Mouse (Mus musculus): ENCODE measurements around the gene Gpbar1.
"Not testable (repeated sequence)": the region's sequence is repeated elsewhere in the genome, so short reads cannot be mapped to it uniquely, and the experiment has no call there.

The Gpbar1 gene

DNA sequence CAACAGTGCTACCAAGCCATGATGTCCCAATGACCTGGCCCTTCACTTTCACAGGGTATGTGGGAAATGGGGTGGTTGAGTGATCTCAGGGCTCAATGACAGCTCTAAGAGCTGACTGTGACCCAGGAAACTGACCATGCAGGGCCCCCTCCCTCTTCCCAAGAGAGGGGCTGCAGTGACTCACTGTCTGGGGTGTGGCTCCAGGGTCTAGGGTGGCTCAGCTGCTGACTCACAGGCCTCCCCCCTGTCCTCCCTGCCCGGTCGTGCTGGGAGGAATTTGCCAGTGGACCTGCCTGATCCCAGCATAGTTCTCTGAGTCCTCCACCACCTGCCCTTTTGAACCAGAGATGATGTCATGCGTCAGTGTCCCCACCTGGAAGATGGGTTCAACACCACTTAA is 18.9 kb downstream of the Gpbar1 start:
- no peak for DNase-seq

DNA sequence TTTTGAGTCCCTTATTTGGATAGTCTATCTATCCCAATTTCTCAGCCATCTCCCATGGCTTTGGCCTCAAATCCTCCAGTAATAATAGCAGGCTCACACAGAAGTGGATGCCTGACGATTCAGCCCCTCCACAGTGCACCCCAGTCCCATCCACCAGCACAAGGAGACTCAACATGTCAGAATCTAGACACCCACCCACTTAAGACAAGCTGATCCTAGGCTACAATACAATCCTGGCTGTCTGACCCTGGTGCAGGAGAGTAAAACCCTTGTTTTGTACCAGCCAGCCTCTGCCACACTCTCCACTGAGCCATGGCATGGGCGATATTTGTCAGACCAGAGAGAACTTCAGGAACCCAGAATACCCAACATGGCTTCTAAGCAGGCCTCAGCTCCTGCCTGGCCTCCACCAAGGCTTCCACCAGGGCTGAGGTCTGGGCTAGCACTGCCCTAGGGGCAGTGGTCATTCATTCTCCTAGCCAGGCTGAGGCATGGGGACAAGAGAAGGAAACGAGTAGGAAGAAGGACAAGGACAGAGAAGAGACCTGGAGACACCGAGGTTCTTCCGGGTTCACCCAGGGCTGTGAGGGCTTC is 19.9 kb downstream of the Gpbar1 start:
- DNase-seq = no peak

DNA sequence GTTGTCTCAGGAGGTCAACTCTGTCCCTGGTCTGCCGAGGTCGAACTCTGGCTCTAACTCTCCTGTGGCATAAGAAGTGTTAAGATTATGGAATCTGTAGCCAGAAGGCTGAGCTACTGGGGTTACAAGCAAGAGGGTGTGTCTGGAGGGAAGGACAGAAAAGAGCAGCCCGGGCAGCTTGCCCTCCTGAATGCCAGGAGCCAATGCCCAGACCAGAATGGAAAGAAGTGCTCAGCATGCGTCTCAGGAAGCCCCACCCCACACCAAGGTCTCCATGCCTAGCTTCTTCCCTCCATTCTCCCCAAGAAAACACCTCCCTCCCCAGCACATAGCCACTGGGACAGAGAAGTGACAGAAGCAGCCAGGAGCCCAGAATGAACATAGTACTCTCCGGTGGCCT is 20.6 kb downstream of the Gpbar1 start:
- DNase-seq = no peak

DNA sequence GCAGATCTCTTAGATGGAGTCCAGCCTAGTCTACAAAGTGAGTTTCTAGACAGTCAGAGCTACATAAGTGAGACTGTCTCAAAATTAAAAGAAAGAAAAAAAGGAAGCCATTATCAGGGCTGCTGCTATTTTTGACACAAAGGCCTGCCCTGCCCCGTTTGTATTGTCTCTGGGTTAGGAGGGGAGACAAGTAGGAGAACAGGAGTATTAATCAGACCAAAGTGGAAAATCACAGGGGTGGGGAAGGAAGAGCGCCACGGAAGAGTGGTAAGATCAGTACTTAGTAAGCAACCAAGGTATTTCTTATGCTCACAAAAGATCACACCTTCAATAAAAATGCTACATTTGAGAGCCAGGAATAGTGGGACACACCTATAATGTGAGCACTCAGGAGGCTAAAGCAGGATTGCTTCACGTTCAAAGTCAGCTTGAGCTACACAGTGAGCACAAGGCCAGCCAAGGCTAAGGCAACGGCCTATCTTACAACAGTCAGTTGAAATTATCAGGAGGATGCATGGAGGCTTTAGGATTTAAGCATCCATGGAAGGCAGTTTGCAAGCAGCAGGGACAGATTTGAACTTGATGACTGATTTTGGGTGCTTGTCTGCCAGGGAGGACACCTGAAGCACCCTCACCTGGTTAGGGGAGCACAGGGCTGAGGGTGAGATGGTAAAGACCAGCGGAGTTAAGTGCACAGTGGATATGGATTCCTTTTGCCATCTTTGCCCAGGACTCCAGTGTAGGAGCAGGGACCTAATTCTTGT is 22.2 kb downstream of the Gpbar1 start:
- no peak for DNase-seq

DNA sequence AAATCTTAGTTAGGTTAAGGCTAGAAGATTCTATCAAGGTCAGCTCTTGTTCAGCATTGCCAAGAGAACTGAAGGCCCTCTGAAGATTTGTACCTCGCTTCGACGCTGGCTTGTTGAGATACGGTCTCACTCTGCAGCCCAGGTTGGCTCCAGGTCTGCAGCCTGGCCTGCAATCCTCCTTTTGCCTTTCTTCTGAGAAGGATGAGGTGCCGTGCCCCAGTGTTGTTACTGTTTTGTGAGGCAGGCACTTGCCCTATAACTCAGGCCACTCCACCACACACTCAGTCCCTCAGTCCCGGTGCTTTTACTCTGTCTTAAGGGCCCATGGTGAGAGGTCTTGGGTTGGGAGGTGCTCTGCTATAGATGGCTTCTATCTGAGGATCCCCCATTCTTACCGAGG is 23.9 kb downstream of the Gpbar1 start:
- DNase-seq = no peak

DNA sequence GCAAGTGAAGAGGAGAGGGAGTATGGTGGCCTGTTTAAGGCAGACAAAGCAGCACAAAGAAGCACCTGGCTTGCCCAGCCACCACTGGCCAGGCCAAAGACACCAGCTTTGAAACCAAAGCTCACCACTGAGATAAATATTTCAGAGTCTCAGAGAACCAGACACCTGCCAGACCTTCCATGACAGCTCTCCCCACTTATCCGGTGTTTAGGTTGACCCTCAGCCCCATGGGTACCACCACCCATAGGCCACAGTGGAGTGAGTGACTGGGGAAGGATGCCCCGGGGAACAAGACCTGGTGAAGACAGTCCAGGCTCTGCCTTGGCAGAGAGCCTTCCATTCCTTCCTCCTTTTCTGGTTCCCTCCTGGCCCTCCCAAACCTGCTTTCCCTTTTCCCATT is 24.5 kb downstream of the Gpbar1 start:
- DNase-seq = no peak

DNA sequence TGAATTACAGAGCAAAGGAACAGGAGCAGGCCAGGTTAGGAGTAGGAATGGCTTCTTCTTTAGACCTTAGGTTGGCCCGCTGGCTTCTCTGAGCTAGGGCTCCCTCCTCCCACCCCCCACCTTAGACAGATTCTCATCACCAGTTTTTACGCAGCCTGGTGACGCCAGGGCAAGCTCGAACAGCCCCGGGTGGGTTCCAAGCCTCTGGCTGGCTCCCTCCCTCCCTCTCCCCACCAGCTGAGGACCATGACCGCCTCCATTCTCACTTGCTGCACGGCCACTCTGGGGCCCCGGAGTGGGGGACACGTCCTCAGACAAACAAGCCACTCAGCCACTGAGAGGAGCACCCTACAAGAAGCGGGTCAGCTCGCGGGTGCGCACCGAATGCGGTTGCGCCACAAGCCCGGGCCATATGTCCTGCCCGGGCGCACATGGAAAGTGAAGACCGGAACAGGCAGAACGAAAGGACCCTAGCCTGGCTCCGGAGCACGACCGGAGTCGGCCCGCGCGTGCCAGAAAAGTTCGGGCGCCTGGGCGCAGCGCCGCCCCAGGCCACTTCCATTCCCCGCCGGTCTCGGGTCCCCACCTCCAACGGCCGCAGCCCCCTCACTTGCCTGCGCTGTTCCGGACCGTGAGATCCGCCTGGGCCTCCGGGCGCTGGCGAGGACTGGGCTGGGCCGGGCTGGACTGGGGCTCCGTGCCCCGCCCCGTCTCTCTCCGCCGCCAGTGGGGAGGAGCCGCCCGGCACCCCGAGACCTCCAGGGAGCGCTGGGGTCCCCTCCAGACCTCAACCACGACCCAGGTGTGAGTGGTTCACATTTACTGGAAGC is 25.4 kb downstream of the Gpbar1 start:
- DNase-seq = peak; percentile 51

DNA sequence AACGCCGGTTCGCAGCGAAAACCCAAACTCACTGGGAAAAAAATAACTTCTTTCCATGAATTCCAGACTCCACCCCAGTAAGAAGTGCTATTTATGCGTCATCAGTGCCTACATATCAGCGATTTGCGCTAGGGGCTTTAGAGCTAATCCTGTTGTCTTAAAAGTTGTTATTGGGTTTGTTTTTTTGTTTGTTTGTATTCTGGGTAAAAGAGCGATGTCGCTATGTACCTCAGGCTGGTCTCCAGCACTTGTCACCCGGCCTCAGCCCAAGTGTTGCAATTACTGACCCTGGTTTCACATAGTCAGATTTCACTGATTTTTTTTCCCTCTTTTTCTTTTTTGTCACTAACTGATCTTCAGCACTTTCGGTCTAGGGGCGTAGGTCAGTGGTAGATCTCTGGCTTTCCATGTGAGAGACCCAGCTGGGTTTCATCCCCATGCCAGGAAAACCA is 26.0 kb downstream of the Gpbar1 start:
- DNase-seq = no peak

DNA sequence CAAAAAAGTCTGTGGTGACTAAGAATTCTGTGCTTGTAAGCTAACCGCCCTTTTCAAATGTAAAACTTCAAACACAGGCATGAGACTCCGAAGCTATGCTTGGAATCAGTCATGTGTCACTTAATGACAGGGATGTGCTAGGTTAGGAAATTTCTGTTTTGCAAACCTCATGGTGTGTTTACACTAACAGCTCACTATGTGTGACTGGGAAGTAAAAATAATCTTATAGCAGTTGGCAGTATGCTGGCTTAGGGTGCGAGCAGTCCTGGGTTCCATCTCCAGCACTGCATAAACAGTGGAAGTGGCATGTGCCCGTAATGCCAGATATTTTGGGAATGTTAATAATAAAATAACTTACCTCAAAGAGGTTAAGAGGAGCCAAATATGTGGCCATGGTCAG is 26.6 kb downstream of the Gpbar1 start:
- no peak for DNase-seq

DNA sequence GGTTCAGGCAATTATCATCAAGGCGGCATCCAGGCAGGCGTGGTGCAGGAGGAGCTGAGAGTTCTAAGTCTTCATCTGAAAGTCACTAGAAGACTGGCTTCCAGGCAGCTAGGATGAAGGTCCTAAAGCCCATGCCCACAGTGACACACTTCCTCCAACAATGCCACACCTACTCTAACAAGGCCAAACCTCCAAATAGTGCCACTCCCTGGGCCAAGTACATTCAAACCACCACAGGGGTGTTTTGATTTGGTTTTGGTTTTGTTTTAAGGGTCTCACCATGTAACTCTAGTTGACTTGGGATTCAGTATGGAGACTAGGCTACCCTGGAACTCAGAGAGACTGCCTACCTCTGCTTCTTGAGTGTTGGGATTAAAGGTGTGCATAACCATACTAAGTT is 27.2 kb downstream of the Gpbar1 start, which contains the start of gene Tmbim1:
Gene Tmbim1, minus strand, starts transcription at position 101 of the 400 bp plus-strand sequence.
- no peak for DNase-seq

DNA sequence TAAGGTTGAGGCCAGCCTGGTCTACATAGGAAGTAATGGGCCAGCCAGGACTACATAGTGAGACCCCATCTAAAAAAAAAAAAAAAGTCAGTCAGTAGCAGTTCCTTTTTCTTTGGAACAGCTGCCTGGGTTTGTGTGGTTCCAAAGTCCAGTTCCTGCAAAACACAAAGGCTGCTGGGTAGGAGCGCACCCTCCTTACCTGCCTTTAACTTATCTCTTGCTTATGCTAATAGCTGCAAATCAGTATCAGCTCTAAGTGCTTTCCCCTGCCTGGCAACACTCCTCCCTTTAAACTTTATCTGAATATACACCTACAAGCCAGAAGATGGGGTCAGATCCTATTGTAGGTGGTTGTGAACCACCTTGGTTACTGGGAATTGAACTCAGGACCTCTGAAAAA is 28.8 kb downstream of the Gpbar1 start:
- DNase-seq = no peak

DNA sequence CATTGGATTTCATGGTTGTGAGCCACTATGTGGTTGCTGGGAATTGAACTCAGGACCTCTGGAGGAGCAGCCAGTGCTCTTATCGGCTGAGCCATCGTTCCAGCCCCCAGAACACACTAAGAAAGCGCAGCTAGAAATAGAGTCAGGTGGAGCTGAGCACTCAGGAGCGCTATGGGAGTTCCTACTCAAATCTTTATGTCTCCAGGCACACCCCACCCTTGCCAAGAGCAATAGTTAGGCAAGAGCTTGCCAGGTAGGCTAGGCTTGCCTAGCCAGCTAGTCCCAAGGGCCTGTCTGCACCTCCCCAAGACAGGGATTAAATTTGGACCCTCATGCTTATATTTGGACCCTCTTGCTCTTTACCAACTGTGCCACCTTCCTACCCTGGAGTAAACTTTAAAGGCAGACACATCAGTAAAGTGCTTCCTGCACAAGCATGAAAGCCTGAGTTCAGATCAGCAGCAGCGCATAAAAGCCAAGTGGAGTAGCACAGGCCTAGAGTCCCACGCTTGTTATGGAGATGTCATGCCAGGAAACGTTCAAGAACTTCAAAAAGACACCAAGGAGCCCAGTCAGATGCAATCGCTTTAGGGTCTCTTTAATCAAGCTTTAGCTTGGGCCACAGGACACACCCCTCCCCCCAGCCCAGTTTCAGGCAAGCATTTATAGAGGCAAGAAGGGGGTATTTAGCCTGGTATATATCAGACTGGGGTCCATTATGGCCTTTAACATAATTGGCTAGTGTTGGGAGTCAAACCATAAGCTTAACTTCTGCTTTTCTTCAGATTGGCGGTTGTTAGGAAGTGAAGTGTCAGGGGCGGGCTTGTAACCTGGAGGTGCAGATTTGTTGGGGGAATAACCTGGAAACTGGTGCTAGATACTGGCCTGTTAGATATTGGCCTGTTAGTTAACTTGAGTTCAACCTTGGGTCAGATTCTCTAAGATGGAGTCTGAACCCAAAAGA is 29.9 kb downstream of the Gpbar1 start:
- no peak for DNase-seq

DNA sequence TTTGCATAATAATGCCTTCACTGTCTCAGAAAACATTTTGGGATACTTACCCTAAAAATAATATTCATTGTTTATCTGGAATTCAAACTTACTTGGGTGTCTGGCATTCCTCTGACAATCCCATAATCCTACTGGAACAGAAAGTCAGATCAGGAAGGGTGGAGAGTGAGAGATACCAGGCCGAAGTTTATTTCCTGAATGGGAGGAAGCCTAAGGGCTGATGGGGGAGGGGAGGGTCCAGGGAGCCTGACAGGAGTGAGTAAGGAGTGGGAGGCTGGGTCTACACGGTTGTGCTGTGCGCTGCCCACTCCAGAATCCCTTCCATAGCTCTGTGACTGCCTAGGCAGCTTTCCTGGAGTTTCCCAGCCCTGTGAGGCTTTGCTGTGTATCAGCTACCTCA is 31.4 kb downstream of the Gpbar1 start:
- DNase-seq = no peak

DNA sequence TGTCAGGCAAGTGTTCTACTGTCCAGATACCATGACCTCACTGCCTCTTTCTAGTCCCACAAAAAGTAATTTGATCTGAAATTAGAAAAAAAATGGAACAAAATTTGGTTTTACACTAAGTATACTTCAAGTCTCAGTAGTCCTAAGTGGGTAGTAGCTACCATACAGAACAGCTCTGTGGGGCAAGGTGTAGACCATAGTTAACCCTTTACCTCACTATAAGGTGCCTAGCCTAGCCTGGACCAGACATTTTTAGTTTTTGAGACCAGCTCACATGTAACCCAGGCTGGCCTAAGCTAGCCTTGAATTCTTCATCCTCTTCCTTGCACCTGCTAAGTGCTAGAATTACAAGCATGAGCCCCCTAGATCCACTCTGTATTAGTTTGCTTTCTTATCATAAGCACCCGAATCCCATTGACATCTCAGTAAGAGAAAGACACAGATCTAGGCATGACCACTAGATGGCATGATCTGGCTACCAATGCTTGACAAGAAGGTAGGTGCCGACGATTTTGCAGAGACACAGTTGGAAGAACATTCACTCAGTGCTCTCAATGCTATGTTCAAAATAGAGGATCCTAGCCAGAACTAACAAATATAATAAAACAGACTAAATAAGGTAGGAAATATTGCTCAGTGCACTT is 34.8 kb downstream of the Gpbar1 start:
- peak; percentile 85 for DNase-seq

DNA sequence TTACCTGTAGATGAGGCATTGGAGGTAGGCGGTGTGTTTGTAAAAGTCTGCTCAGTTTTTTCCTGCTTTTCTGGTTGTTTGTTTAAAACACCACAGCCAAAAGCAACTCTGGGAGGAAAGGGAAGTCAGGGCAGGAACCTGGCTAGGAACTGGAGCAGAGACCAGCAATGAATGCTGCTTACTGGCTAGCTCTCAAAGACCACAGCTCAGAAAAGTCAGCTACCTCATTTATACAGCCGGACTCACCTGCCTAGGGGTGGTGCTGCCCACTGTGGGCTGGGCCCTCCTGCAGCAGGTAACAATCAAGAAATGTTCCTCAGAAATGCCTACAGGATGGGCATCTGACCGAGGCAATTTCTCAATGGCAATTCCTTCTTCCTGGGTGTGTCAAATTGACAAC is 36.4 kb downstream of the Gpbar1 start:
- no peak for DNase-seq

DNA sequence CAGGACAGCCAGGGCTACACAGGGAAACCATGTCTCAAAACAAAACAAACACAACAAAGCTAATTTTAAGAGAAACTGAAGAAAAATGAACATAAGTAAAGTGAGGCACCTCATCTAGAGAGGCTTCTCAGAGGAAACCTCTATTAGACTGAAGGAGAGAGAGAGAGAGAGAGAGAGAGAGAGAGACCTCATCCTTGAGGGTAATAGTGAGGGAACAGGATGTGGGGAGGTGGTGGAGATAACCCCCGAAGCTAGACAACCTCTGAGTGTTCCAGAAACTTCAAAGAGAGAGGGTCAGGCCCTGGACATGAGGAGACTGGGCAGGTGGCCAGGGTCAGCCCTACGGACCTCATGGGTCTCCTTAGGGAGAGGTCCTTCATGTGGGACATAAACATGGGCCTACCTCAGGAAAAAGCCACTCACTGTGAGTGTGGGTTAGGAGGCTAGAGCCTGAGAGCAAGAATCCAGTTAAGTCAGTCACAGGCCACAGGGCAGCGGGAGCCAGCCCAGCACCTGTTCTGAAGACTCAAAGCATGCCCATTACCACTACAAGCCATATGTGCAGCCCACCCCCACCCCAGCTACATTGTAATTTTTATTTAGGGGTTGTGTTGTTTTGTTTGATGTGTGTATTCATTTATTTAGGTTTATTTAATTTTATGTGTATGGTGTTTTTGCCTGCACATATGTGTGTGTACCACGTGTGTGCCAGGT is 37.9 kb downstream of the Gpbar1 start:
- DNase-seq = no peak

DNA sequence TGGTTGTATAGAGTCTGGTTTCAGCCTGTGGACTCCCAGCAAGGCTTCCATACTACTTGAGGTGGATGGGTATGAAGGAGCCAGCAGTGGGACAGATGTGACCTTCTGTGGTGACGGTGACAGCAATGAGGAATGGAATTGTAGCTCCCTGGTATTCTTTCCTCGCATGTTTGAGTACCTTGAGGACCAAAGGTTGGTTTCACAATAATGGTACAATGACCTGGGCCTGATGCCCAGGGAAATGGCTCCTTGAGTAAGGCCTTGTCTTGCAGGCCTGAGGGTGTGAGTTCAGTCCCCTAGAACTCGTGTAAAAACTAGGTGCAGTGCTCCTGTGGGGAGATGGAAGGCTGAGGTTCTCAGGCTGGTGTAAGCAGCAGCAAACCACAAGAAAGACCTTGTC is 40.4 kb downstream of the Gpbar1 start:
- DNase-seq = no peak

DNA sequence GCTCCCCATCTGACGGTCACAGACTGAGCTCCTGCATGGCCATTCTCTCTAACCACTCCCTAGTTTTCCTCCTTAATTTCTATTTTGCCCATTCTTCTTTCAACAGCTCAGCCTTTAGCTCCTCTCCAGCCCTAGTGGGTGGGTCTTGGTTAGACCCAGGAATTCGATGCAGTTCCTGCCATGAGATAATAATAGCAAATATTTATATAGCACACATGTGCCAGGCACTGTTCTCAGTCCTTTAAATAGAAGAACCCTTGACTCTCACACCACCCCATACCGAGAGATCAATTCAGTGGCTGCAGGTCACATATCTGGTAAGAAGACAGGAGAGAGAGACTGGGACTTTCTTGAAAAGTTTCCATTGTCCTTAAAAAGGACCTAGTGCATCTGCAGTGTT is 43.0 kb downstream of the Gpbar1 start:
- DNase-seq = no peak

DNA sequence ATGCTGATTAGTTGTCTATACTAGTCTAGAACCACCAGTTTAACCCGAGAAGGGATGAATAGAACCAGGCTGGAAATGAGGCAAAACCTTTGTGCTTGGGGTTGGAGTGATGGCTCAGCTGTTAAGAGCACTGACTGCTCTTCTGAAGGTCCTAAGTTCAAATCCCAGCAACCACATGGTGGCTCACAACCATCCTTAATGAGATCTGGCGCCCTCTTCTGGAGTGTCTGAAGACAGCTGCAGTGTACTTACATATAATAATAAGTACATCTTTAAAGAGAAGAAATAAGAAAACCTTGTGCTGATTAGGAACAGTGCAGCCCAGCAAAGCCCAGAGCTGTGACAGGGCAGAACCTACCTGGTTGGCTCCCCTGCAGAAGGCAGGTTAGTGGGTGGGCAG is 48.6 kb downstream of the Gpbar1 start:
- not testable (repeated sequence) for DNase-seq

Data from layer of hippocampus, adult 9-11 months (tissue).